Mouse (Mus musculus) left cerebral cortex, adult 8-10 months (tissue): Measurements from ENCODE around the gene Afm. TPM values are rescaled to one million over a fixed set of nuclear protein-coding genes. Genes with fewer than 3 reads are reported as not detected.

Experiments used
- DNase-seq, 2 experiments: peaks; one replicate each; pipeline ENCODE4 v3.0.0; 2022; ENCODE audit warnings: low spot score in 2 of 2
- total RNA-seq, 4 experiments: library from RNA; stranded (reverse); gene quantifications; 2 replicates each; pipeline ENCODE4 v1.2.4; 2022

Afm gene
- total RNA-seq: not detected

DNA sequence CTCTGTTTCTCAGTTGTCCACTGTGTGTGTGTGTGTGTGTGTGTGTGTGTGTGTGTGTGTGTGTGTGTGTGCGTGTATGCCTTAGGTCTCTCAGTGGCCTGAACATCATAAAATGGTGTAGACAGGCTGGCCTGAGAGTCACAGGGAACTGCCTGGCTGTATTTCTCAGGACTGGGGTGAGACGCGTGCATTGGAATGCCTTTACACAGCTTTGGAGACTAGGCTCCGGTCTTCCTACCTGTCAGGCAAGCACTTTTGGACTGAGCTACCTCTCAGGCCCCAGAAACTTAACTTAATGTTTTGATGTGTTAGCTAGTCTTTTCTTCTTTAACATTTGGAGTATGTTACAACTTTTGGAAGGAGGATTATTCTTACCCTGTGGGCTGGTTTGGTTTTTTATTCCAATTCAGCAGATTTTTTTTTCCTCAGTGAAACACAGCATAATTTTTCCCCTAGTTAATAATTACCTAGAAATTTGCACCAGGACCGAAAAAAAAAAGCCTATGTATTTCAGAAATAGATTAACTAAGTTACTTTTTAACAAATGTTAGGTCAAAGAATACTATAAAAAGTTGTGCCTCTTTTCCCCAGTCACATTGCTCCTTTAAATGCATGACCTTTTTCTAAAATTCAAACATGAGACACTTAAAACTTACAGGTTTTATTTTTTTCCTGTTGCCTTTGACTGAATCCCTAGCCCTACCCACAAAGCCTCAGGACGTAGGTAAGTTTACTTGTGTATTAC is at the start of gene Afm:
Gene Afm, plus strand, starts transcription at position 577 of the 745 bp plus-strand sequence.
- DNase-seq: no peak

GRCm38 (mm10) chr5:90470836-90471235 is 47.9 kb upstream of the Afm start:
- DNase-seq: no peak

GRCm38 (mm10) chr5:90473902-90474301 is 44.8 kb upstream of the Afm start:
- no peak for DNase-seq

DNA sequence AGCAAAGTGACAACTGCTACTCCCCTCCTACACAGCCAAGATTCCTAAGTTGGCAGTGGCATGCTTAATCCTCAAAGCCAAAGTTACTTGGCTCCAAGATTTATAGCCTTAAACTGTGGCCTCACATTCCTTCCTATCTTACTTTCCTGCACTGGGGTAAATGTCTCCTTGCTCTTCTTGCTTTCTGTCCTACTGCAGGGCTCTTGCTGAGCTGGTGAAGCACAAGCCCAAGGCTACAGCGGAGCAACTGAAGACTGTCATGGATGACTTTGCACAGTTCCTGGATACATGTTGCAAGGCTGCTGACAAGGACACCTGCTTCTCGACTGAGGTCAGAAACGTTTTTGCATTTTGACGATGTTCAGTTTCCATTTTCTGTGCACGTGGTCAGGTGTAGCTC is 44.4 kb upstream of the Afm start:
- DNase-seq: no peak

DNA sequence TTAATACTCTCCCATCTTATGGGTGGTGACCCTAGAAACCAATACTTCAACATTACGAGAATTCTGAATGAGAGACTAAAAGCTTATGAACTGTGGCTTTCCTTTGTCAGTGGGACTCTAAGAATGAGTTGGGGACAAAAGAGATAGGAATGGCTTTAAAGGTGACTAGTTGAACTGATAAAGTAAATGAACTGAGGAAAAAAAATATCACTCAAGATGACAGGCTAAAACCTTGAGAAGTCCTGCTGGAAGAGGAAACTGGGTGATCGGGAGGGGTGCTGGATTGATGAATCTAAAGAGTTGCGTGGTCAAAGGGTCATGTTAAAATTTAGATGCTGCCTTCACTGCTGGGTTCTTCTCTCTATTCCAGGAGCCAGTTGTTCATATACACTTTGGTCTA is 42.0 kb upstream of the Afm start:
- no peak for DNase-seq

DNA sequence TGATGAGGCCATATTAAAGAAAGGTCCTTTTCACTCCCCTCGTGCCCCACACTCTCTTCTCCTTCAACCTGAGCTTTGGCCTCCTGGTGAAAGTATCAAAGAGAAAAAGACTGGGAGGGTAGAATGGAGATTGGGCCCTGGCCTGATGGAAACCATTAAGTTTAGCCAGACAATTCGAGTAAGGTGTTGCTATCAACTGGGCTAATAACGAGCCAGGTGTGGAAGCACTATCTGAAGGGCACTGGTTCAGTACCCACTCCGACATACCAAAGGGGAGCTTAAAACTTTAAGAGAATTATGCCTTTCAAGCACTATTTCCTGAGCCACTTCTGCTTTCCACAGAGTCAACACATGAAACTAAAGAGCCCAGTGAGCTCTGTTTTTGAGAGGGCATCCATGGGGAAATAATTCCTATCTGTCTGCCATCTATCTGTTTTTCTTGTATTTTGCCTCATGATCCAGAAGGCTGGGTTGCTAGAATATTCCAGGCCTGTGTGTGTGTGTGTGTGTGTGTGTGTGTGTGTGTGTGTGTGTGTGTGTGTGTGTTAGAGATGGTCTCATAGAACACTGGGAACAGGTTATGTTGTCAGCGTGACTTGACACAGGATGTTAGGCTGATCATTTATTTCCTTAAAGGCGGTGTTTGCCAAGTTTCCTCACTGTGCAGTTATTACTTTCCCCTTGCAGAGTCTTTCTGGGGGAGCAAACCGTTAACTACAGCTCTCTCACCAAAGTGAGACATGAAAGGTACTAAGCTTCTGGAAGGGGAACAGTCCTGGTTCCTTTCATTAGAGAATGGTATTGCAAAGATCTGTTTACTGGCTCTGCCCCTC is 41.2 kb upstream of the Afm start:
- DNase-seq: no peak

GRCm38 (mm10) chr5:90478886-90479285 is 39.8 kb upstream of the Afm start:
- no peak for DNase-seq

GRCm38 (mm10) chr5:90485597-90485996 is 33.1 kb upstream of the Afm start:
- DNase-seq: no peak

DNA sequence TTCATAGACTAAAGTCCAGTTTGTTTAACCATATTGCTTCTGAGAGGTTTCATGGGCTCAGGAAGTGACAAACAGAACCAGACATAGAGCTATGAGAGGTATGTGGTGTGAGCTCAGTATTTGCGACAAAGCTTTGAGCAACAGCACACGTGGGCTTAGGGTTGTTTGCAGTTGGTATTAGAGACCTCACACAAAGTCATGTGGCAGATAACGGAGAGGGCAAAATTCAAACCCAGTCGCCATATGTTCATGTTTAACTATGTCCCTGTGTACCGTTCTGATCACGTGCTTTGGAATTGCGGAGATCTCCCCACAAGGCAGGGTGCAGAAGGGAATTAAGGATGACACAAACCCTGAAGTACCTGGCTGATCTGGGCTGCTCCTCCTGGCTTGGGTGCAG is 30.4 kb upstream of the Afm start:
- no peak for DNase-seq

DNA sequence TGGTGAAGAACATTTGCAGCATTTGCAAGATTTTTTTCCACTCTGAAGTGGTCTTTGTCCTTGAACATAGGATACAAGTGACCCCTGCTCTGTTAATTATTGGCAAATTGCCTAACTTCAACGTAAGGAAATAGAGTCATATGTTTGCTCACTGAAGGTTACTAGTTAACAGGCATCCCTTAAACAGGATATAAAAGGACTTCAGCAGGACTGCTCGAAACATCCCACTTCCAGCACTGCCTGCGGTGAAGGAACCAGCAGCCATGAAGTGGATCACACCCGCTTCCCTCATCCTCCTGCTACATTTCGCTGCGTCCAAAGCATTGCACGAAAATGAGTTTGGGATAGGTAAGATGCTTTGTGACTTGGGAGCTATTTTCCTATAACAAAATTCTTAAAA is 28.2 kb upstream of the Afm start, which contains the start of gene Afp:
Gene Afp, plus strand, starts transcription at position 220 of the 400 bp plus-strand sequence.
- DNase-seq: no peak

GRCm38 (mm10) chr5:90492440-90492839 is 26.3 kb upstream of the Afm start:
- DNase-seq: no peak

DNA sequence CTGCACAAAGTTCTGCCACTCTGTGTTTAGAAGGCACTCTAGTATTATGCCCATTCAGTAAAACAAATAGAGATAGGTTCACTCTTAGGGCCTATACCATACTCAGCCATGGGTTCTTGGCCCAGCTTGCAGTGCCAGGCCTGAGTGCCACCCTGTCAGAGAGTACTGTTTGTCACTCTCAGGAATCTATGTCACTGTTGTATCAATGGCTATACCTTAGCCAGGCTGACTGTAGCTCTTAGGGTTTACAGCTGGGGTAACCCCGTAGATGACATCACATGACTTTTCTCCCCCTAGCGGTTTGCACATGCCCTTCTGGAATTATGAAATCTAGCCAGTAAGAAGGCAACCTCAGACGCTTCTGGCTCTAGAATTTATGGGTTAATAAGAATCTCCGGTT is 24.4 kb upstream of the Afm start:
- DNase-seq: no peak

DNA sequence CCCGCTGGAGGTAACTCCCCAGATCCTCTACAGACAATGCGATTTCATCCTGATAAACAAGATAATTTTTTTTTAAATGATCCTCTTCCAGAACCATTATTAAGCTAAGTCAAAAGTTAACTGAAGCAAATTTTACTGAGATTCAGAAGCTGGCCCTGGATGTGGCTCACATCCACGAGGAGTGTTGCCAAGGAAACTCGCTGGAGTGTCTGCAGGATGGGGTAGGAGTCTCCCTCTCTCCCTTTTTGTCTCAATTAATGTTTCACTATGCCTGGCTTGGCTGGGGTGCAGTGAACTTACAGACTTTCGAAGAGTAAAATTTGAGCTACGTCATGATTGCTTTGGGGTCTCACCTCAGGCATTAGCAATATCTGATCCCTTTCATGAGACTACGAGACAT is 19.2 kb upstream of the Afm start:
- DNase-seq: peak in 1 of 2 experiments; percentile 4

DNA sequence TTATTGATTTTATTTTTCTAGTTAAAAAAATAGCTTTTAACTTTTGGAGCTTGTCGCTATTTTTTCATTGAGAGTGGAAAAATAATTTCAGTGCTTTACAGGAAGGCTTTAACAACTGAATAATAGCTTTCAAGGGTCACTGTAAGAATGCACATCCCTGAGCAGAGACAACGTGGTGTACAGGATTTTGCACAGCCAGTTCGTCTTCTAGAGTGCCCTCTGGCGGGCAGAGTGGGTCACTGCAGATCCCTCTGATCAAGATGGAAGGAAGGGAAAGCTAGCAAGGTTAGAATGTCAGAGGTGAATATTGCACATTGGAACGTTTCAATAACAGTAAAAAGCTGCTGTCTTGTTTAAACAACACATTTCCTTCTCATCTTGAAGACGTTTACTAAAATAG is 18.0 kb upstream of the Afm start:
- peak; percentile 33 to 70 for DNase-seq

DNA sequence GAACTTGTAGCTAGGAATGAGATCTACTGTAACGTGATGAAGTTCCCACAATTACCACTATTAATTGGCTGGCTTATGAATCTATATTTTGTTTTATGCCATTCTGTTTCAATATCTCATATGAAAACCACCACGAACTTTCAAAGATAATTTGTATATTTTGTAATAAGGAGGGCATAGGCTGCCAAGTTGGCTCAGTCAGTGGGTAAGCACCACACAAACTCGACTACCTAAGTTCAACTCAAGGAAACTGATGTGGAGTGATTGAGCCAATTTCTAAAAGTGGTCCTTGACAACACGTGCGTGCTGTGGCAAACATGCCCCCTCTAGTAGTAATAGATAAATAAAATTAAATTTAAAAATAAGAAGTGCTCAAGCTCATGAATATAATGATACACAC is 17.0 kb upstream of the Afm start:
- no peak for DNase-seq

- DNase-seq: no peak
Observed at GRCm38 (mm10) chr5:90504742-90505141, 14.0 kb upstream of the Afm start.

- no peak for DNase-seq
Observed at GRCm38 (mm10) chr5:90506507-90506906, 12.2 kb upstream of the Afm start.

GRCm38 (mm10) chr5:90507411-90507949 is 11.3 kb upstream of the Afm start:
- DNase-seq: no peak

DNA sequence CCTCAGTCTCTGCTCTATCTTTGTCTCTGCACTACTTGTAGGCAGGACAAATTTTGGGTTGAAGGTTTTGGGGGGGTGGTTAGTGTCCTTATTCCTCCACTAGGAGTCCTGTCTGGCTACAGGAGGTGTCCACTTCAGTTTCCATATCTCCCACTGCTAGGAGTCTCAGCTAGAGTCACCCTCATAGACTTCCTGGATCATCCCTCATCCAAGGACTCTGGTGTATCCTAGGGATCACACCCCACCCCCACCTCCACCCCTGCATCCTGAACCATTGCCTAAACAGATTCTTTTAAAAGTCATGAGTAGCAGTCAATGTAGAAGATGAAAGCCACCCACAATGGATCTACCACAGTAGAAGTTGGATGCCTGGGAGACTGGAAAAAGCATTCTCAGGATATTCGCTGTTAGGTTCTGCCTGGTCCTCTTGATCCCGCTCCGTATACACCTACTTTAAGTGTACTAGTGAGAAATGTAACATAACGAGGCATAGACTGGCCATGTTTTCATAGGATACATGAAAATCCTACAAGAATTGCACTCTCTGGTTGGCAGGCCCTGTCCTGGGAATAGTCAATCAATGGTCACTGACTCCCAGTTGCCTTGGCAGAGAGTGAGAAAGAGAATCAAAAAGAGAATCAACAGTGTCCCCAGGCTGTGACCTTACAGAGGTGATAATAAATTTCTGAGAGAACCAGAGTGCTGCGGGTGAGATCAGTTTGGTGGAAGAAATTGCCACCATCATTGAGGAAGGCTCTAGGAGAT is 8.7 kb upstream of the Afm start:
- no peak for DNase-seq

- no peak for DNase-seq
Observed at GRCm38 (mm10) chr5:90512288-90512955, 6.3 kb upstream of the Afm start.

- DNase-seq: no peak
Observed at GRCm38 (mm10) chr5:90515561-90515960, 3.2 kb upstream of the Afm start.
